19 mouse cellular contexts compared by ENCODE assay signal in genomic region chr17:49540706-49541105, GRCm38 (mm10). TPM values are rescaled to one million over a fixed set of nuclear protein-coding genes. Genes with fewer than 3 reads are reported as not detected.
DNase-seq lines count a peak whose midpoint lies in the region; ATAC-seq and TF ChIP-seq lines count a peak whose summit lies in the region.
"Had no signal": no experiment of that assay in that cellular context is flagged by ENCODE, and none has a peak within 500 bp of the region (broad histone marks: within the 10 kb centered on the region; RNA-seq: fewer than 3 reads in every experiment).

No protein-coding gene starts in this region.

- no peak for ATAC-seq in hindbrain, embryonic 12.5 days (ENCODE audit: low FRiP score)
- no peak for ATAC-seq in hindbrain, postnatal 0 days
- peak; percentile 36 for ATAC-seq in embryonic facial prominence, embryonic 11.5 days (replicated peaks; ENCODE audit: insufficient number of reproducible peaks, low FRiP score, low TSS enrichment, low read depth)
- ATAC-seq in activated CD4-positive, CD25-positive, alpha-beta regulatory T cell, adult 4 months: no peak
- ATAC-seq in heart, embryonic 11.5 days (replicated peaks; ENCODE audit: insufficient number of reproducible peaks, low FRiP score, low TSS enrichment): no peak

- DNase-seq in hindbrain, postnatal 0 days (ENCODE audit: low spot score): no peak
- DNase-seq in embryonic facial prominence, embryonic 11.5 days (ENCODE audit: low spot score): peak; percentile 73
- DNase-seq in forelimb bud, embryonic 11.5 days (ENCODE audit: low read depth, low spot score): peak; percentile 27
- peak; percentile 41 for DNase-seq in mesoderm, embryonic 11.5 days (ENCODE audit: low read depth, low spot score)
- DNase-seq: cerebellum, adult 9-10 months; heart, postnatal 36 days; kidney, adult 11 months; kidney, postnatal 14 days; lung, adult 18-20 months; lung, postnatal 14 days; right cerebral cortex, adult 18-20 months had no signal

- H3K36me3 ChIP-seq in hindbrain, embryonic 12.5 days: no peaks in the 10 kb centered on the region
- H3K36me3 ChIP-seq in hindbrain, postnatal 0 days (ENCODE audit: insufficient read depth, low read length): no peaks in the 10 kb centered on the region
- H3K36me3 ChIP-seq in embryonic facial prominence, embryonic 11.5 days (replicated peaks; ENCODE audit: control insufficient read depth, insufficient read depth, low read depth, low read length): no peaks in the 10 kb centered on the region
- no peaks in the 10 kb centered on the region for H3K36me3 ChIP-seq in heart, embryonic 11.5 days (ENCODE audit: control insufficient read depth, insufficient read depth, low read length)
- H3K36me3 ChIP-seq: heart, embryonic 13.5 days had no signal

- no peaks in the 10 kb centered on the region for H3K9me3 ChIP-seq in hindbrain, embryonic 12.5 days (replicated peaks)
- H3K9me3 ChIP-seq in hindbrain, postnatal 0 days (ENCODE audit: low read length): no peaks in the 10 kb centered on the region
- no peaks in the 10 kb centered on the region for H3K9me3 ChIP-seq in embryonic facial prominence, embryonic 11.5 days (replicated peaks; ENCODE audit: control insufficient read depth, low read length)
- H3K9me3 ChIP-seq in heart, embryonic 11.5 days (replicated peaks; ENCODE audit: control insufficient read depth, low read length): no peaks in the 10 kb centered on the region
- H3K9me3 ChIP-seq: heart, embryonic 13.5 days had no signal

- no peak overlapping the region for H3K9ac ChIP-seq in hindbrain, embryonic 12.5 days
- no peak overlapping the region for H3K9ac ChIP-seq in hindbrain, postnatal 0 days (replicated peaks; ENCODE audit: low read length)
- peak overlapping the region; percentile 19; the same call in 1 of the 2 replicates for H3K9ac ChIP-seq in embryonic facial prominence, embryonic 11.5 days (replicated peaks; ENCODE audit: low read length)
- no peak overlapping the region for H3K9ac ChIP-seq in heart, embryonic 11.5 days (ENCODE audit: low read depth, low read length)
- H3K9ac ChIP-seq: heart, embryonic 13.5 days had no signal

- H3K4me2 ChIP-seq in hindbrain, embryonic 12.5 days (replicated peaks): no peak overlapping the region
- no peak overlapping the region for H3K4me2 ChIP-seq in hindbrain, postnatal 0 days (ENCODE audit: low read depth, low read length)
- no peak overlapping the region for H3K4me2 ChIP-seq in embryonic facial prominence, embryonic 11.5 days (ENCODE audit: low read depth, low read length)
- no peak overlapping the region for H3K4me2 ChIP-seq in heart, embryonic 11.5 days
- H3K4me2 ChIP-seq: heart, embryonic 13.5 days; liver, embryonic 11.5 days had no signal

- no peaks in the 10 kb centered on the region for H3K27me3 ChIP-seq in hindbrain, embryonic 12.5 days
- H3K27me3 ChIP-seq in hindbrain, postnatal 0 days (ENCODE audit: insufficient read depth, low read length): no peaks in the 10 kb centered on the region
- H3K27me3 ChIP-seq in embryonic facial prominence, embryonic 11.5 days (ENCODE audit: control insufficient read depth, insufficient read depth, low read length): no peaks in the 10 kb centered on the region
- no peaks in the 10 kb centered on the region for H3K27me3 ChIP-seq in heart, embryonic 11.5 days (ENCODE audit: control insufficient read depth, insufficient read depth, low read length)
- H3K27me3 ChIP-seq: heart, embryonic 13.5 days; megakaryocyte, embryonic 14.5 days had no signal

- WGBS in hindbrain, embryonic 12.5 days: 53% methylated on average over 14 of the region's 14 CpGs
- 69% methylated on average over 14 of the region's 14 CpGs for WGBS in hindbrain, postnatal 0 days
- WGBS in embryonic facial prominence, embryonic 11.5 days: 44% methylated on average over 13 of the region's 14 CpGs
- WGBS in heart, embryonic 11.5 days (ENCODE audit: insufficient replicate concordance): 77% methylated on average over 14 of the region's 14 CpGs

- no peak overlapping the region for H3K4me3 ChIP-seq in hindbrain, embryonic 12.5 days
- no peak overlapping the region for H3K4me3 ChIP-seq in hindbrain, postnatal 0 days (ENCODE audit: low read length)
- no peak overlapping the region for H3K4me3 ChIP-seq in embryonic facial prominence, embryonic 11.5 days (ENCODE audit: low read depth, low read length)
- H3K4me3 ChIP-seq in heart, embryonic 11.5 days (ENCODE audit: low read depth, low read length): no peak overlapping the region
- H3K4me3 ChIP-seq: heart, embryonic 13.5 days; megakaryocyte, embryonic 14.5 days had no signal

- H3K4me1 ChIP-seq in hindbrain, embryonic 12.5 days: peaks cover 34% of the 10 kb centered on the region
- H3K4me1 ChIP-seq in hindbrain, postnatal 0 days (ENCODE audit: insufficient read depth, low read length): peaks cover 14% of the 10 kb centered on the region; the same call in 1 of the 2 replicates
- H3K4me1 ChIP-seq in embryonic facial prominence, embryonic 11.5 days (ENCODE audit: control insufficient read depth, insufficient read depth, low read length): peaks cover 3% of the 10 kb centered on the region; the same call in 1 of the 2 replicates
- H3K4me1 ChIP-seq in heart, embryonic 11.5 days (ENCODE audit: control insufficient read depth, insufficient read depth, low read length): 0 out of 2 replicates have a peak, but pooled peaks cover 3% of the 10 kb centered on the region
- H3K4me1 ChIP-seq: megakaryocyte, embryonic 14.5 days had no signal

- no peak for TF ChIP-seq CTCF in hindbrain, postnatal 0 days (IDR thresholded peaks at IDR 0.05; ENCODE audit: low read depth)

- H3K27ac ChIP-seq in hindbrain, embryonic 12.5 days: peak overlapping the region; percentile 25; the same call in 1 of the 2 replicates
- H3K27ac ChIP-seq in hindbrain, postnatal 0 days: no peak overlapping the region
- H3K27ac ChIP-seq in embryonic facial prominence, embryonic 11.5 days (replicated peaks; ENCODE audit: low read depth, low read length): peak overlapping the region; percentile 52
- no peak overlapping the region for H3K27ac ChIP-seq in heart, embryonic 11.5 days (ENCODE audit: low read depth, low read length)
- H3K27ac ChIP-seq: heart, embryonic 13.5 days; stomach, postnatal 0 days had no signal

RNA-seq across cellular contexts. Expression of gene Daam2, which starts 23.4 kb away (rescaled TPM):
- 5.3 and 6.1 TPM in 2 replicates for polyA plus RNA-seq in hindbrain, embryonic 12.5 days (2016; fragmentation: Nextera tagmentation; extraction: Ambion mirVana)
- total RNA-seq in hindbrain, postnatal 0 days (2014; rRNA removed): 12.9 and 24.5 TPM in 2 replicates
- 2.2 and 3.2 TPM in 2 replicates for polyA plus RNA-seq in hindbrain, postnatal 0 days (2015; fragmentation: Nextera tagmentation; extraction: Ambion mirVana)
- polyA plus RNA-seq in embryonic facial prominence, embryonic 11.5 days (2014; fragmentation: Nextera tagmentation; extraction: Ambion mirVana): 7.0 TPM in 2 replicates
- under 1 TPM in 1 of 2 experiments, not detected in 1; 0.13 TPM for polyA plus RNA-seq in activated CD4-positive, CD25-positive, alpha-beta regulatory T cell, adult 4 months (2017; shearing (Covaris generic))
- 4.5 and 5.7 TPM in 2 replicates for polyA plus RNA-seq in heart, embryonic 11.5 days (2014; fragmentation: Nextera tagmentation; extraction: Ambion mirVana)
- total RNA-seq: granulocyte monocyte progenitor cell, adult 5-6 weeks had no signal

Comparison
In these comparisons a context has a peak if more than half of its experiments do, and no peak if none do; other contexts are left out.
1. H3K27ac ChIP-seq: peak in hindbrain, embryonic 12.5 days (single experiment) and embryonic facial prominence, embryonic 11.5 days (single experiment); none in hindbrain, postnatal 0 days (single experiment) and heart, embryonic 11.5 days (single experiment).